Mouse (Mus musculus): Measurements from ENCODE around the gene Ppm1m.

Ppm1m gene

GRCm38 (mm10) chr9:106199535-106200272 lies at the start of gene Ppm1m:
Ppm1m (minus strand) TSS chr9:106199746.
- DNase-seq, result no peak

- DNase-seq, result no peak
These were observed 43.4 kb upstream of the Ppm1m start for GRCm38 (mm10) chr9:106242813-106243488.

GRCm38 (mm10) chr9:106241541-106242164 lies 42.1 kb upstream of the Ppm1m start:
- peak in 1 of 2 experiments; percentile 27 for DNase-seq

GRCm38 (mm10) chr9:106237878-106238277 lies 38.3 kb upstream of the Ppm1m start:
- DNase-seq, result no peak

GRCm38 (mm10) chr9:106237401-106237800 lies 37.9 kb upstream of the Ppm1m start:
- no peak for DNase-seq

- no peak for DNase-seq
These were observed 37.3 kb upstream of the Ppm1m start for GRCm38 (mm10) chr9:106236818-106237211.

- no peak for DNase-seq
These were observed 36.7 kb upstream of the Ppm1m start for GRCm38 (mm10) chr9:106236156-106236817.

- DNase-seq, result no peak
These were observed 35.8 kb upstream of the Ppm1m start for GRCm38 (mm10) chr9:106235194-106235830.

- DNase-seq, result no peak
These were observed 34.4 kb upstream of the Ppm1m start for GRCm38 (mm10) chr9:106233953-106234352.

- no peak for DNase-seq
These were observed 33.4 kb upstream of the Ppm1m start for GRCm38 (mm10) chr9:106232956-106233355.

- no peak for DNase-seq
These were observed 32.3 kb upstream of the Ppm1m start for GRCm38 (mm10) chr9:106231816-106232215.

GRCm38 (mm10) chr9:106231220-106231619 lies 31.7 kb upstream of the Ppm1m start:
- no peak for DNase-seq

- peak in 1 of 2 experiments; percentile 44 for DNase-seq
These were observed 31.2 kb upstream of the Ppm1m start for GRCm38 (mm10) chr9:106230734-106231106.

- peak; percentile 74 for DNase-seq
These were observed 30.6 kb upstream of the Ppm1m start for GRCm38 (mm10) chr9:106230051-106230733.

- no peak for DNase-seq
These were observed 28.4 kb upstream of the Ppm1m start for GRCm38 (mm10) chr9:106227790-106228429.

GRCm38 (mm10) chr9:106226151-106226682 lies 26.7 kb upstream of the Ppm1m start:
- peak in 1 of 2 experiments; percentile 43 for DNase-seq

GRCm38 (mm10) chr9:106225469-106226150 lies 26.1 kb upstream of the Ppm1m start:
- DNase-seq, result no peak

- DNase-seq, result peak; percentile 58 to 59
These were observed 23.4 kb upstream of the Ppm1m start for GRCm38 (mm10) chr9:106222994-106223393.

- DNase-seq, result peak; percentile 84
These were observed 22.8 kb upstream of the Ppm1m start, which contains the start of gene Tlr9 for GRCm38 (mm10) chr9:106222261-106222851. Tlr9 (plus strand) TSS chr9:106222598.

GRCm38 (mm10) chr9:106220894-106221523 lies 21.5 kb upstream of the Ppm1m start:
- DNase-seq, result no peak
